8 mouse cellular contexts compared by ENCODE assay signal in the genomic region with DNA sequence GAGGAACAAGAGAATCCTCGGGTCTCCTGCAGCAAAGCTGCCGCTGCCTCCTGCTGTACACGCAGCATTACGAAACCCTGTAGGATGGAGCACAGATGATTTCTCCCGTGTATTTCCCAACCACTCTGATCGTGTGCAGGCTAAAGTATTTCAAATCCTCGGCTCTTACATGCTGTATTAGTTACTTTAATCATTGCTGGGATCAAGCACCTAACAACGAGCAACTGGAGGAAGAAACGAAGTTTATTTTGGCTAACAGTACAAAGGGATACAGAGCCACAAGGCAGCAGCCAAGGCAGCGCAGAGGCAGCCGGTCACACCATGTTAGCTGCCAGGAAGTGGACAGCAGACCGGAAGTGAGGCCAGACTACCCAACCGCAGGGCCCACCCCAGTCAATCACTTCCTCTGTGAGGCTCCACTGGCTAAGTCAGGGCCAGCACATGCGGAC.
DNase-seq lines count a peak whose midpoint lies in the region; ATAC-seq and TF ChIP-seq lines count a peak whose summit lies in the region.

No protein-coding gene starts in this region.

- H3K4me2 ChIP-seq in heart, embryonic 11.5 days, result no peak overlapping the region
- no peak overlapping the region for H3K4me2 ChIP-seq in intestine, embryonic 15.5 days (replicated peaks)

- no peaks in the 10 kb centered on the region for H3K9me3 ChIP-seq in heart, embryonic 11.5 days (replicated peaks; ENCODE audit: control insufficient read depth, low read length)
- H3K9me3 ChIP-seq in embryonic facial prominence, embryonic 10.5 days, result no peaks in the 10 kb centered on the region
- H3K9me3 ChIP-seq in intestine, embryonic 15.5 days, result no peaks in the 10 kb centered on the region

- peak; percentile 54 to 80 for DNase-seq in heart, adult 18-20 months
- peak; percentile 33 for DNase-seq in embryonic facial prominence, embryonic 10.5 days (ENCODE audit: low spot score)
- DNase-seq in kidney, adult 18-20 months, result peak; percentile 31
- peak; percentile 8 for DNase-seq in lung, adult 2 months
- no peak for DNase-seq in thymus, postnatal 10 days (ENCODE audit: low spot score in 2 of 2)

- no peak overlapping the region for H3K27ac ChIP-seq in heart, embryonic 11.5 days (ENCODE audit: low read depth, low read length)
- no peak overlapping the region for H3K27ac ChIP-seq in embryonic facial prominence, embryonic 10.5 days (replicated peaks)
- no peak overlapping the region for H3K27ac ChIP-seq in intestine, embryonic 15.5 days

- no peak for ATAC-seq in heart, embryonic 11.5 days (replicated peaks; ENCODE audit: insufficient number of reproducible peaks, low FRiP score, low TSS enrichment)
- ATAC-seq in intestine, embryonic 15.5 days, result no peak
- ATAC-seq in inflammation-experienced regulatory T-cells, adult 6 months, result no peak

- WGBS in heart, embryonic 11.5 days (ENCODE audit: insufficient replicate concordance), result 73% methylated on average over 14 of the region's 14 CpGs
- 80% methylated on average over 14 of the region's 14 CpGs for WGBS in embryonic facial prominence, embryonic 10.5 days
- 54% methylated on average over 14 of the region's 14 CpGs for WGBS in lung, adult 2 months
- 82% methylated on average over 14 of the region's 14 CpGs for WGBS in intestine, embryonic 15.5 days

- TF ChIP-seq CTCF in lung, adult 2 months (IDR thresholded peaks at IDR 0.05; ENCODE audit: insufficient read depth, low read length), result no peak

- no peaks in the 10 kb centered on the region for H3K27me3 ChIP-seq in heart, embryonic 11.5 days (ENCODE audit: control insufficient read depth, insufficient read depth, low read length)
- H3K27me3 ChIP-seq in embryonic facial prominence, embryonic 10.5 days (replicated peaks; ENCODE audit: low read depth, poor library complexity, severe bottlenecking), result no peaks in the 10 kb centered on the region
- no peaks in the 10 kb centered on the region for H3K27me3 ChIP-seq in intestine, embryonic 15.5 days (replicated peaks)

- no peak overlapping the region for H3K9ac ChIP-seq in heart, embryonic 11.5 days (ENCODE audit: low read depth, low read length)
- H3K9ac ChIP-seq in intestine, embryonic 15.5 days, result no peak overlapping the region

- no peak overlapping the region for H3K4me3 ChIP-seq in heart, embryonic 11.5 days (ENCODE audit: low read depth, low read length)
- H3K4me3 ChIP-seq in embryonic facial prominence, embryonic 10.5 days, result no peak overlapping the region
- no peak overlapping the region for H3K4me3 ChIP-seq in lung, adult 2 months (replicated peaks; ENCODE audit: extremely low read depth, low read depth, low read length)
- no peak overlapping the region for H3K4me3 ChIP-seq in intestine, embryonic 15.5 days (replicated peaks)

- no peaks in the 10 kb centered on the region for H3K36me3 ChIP-seq in heart, embryonic 11.5 days (ENCODE audit: control insufficient read depth, insufficient read depth, low read length)
- no peaks in the 10 kb centered on the region for H3K36me3 ChIP-seq in embryonic facial prominence, embryonic 10.5 days (replicated peaks)
- H3K36me3 ChIP-seq in intestine, embryonic 15.5 days, result no peaks in the 10 kb centered on the region

- H3K4me1 ChIP-seq in heart, embryonic 11.5 days (ENCODE audit: control insufficient read depth, insufficient read depth, low read length), result no peaks in the 10 kb centered on the region
- no peaks in the 10 kb centered on the region for H3K4me1 ChIP-seq in embryonic facial prominence, embryonic 10.5 days
- no peaks in the 10 kb centered on the region for H3K4me1 ChIP-seq in lung, adult 2 months (ENCODE audit: control insufficient read depth, insufficient read depth, low read length)
- no peaks in the 10 kb centered on the region for H3K4me1 ChIP-seq in intestine, embryonic 15.5 days (replicated peaks)

- no peak for TF ChIP-seq POLR2A in lung, adult 2 months (IDR thresholded peaks at IDR 0.05; ENCODE audit: borderline replicate concordance, extremely low read depth, low read depth, low read length)

Comparison
In these comparisons a context has a peak if more than half of its experiments do, and no peak if none do; other contexts are left out.
1. DNase-seq: peak in heart, adult 18-20 months (2 of 2), embryonic facial prominence, embryonic 10.5 days (single experiment), kidney, adult 18-20 months (single experiment) and lung, adult 2 months (single experiment); none in thymus, postnatal 10 days (0 of 2).